Mouse (Mus musculus): ENCODE measurements around the gene Pex1. TPM values are rescaled to one million over a fixed set of nuclear protein-coding genes. Genes with fewer than 3 reads are reported as not detected.

Pex1 gene
- polyA plus RNA-seq, 1 experiment from 2014 or later, result 12.0 TPM

DNA sequence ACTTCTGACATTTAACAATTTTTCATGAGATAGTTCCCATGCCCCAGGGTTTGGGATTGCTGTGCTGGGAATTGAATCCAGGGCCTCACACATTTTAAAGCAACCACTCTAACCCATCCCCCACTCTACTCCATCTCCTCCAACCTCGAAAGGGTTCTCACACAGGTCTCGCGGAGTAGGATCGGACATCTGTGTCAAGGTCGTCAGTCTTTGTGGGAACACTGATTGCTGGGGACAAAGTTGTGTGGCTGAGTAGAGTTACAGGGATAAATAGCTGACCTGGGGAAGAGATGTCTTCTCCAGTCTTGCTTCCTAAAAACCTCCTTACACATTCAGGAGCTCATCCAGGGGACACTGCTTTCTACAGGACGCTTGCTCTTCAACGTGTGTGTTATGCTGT, 16.8 kb upstream of the Pex1 start:
- Histone ChIP-seq H3K27ac (replicated peaks in 1 of 2; ENCODE audit: control insufficient read depth in 1 of 2, insufficient read depth in 1 of 2, low read depth in 2 of 2, low read length in 2 of 2) (no peak overlapping the region), H3K27me3 (ENCODE audit: control insufficient read depth, insufficient read depth, low read length) (no peaks in the 10 kb centered on the region), H3K9me3 (ENCODE audit: control insufficient read depth, low read length) (0 out of 2 replicates have a peak, but pooled peaks cover 6% of the 10 kb centered on the region), H3K4me1 (ENCODE audit: control insufficient read depth in 2 of 2, insufficient read depth in 2 of 2, low read length in 2 of 2) (no peaks in the 10 kb centered on the region), H3K4me2 (ENCODE audit: low read length) (no peak overlapping the region), H3K4me3 (ENCODE audit: control insufficient read depth in 1 of 2, insufficient read depth in 1 of 2, low read depth in 1 of 2, low read length in 2 of 2) (no peak overlapping the region), H3K9ac (ENCODE audit: low read length) (no peak overlapping the region), H3K36me3 (ENCODE audit: control insufficient read depth, insufficient read depth, low read length) (peaks cover 100% of the 10 kb centered on the region)
- 93% methylated on average over 7 of the region's 7 CpGs for WGBS
- no peak for ATAC-seq (ENCODE audit: insufficient number of reproducible peaks, insufficient read depth, low FRiP score, low read depth)

DNA sequence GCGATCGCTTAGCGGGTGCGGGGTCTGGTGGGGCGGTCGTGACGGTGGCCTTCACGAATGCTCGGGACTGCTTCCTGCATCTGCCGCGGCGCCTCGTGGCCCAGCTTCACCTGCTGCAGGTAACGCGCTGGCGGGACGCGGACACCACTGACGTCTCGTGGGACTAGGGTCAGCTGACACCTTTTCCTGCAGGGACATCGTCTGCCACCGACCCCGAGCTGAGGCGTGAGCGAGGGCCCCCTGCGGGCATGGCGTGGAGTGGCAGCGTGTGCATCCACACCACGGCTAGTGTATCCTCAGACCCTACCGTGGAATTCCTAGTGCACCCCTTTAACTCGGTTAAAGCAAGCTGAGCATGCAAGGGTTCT, 517 bp downstream of the Pex1 start, which contains the start of gene Rbm48:
Gene Rbm48 (minus strand): TSS at position 187 of the 368 bp plus-strand sequence.
- H3K9ac ChIP-seq (ENCODE audit: low read length), result peak within 1 kb of the TSS; percentile 84
- peak; percentile 74 for ATAC-seq (ENCODE audit: insufficient number of reproducible peaks, insufficient read depth, low FRiP score, low read depth)
- H3K4me3 ChIP-seq (ENCODE audit: control insufficient read depth in 1 of 2, insufficient read depth in 1 of 2, low read depth in 1 of 2, low read length in 2 of 2), result peak within 1 kb of the TSS; percentile 91 to 98
- WGBS, result 0% methylated on average over 30 of the region's 31 CpGs
- peak within 1 kb of the TSS; percentile 73 to 78 for H3K27ac ChIP-seq (replicated peaks in 1 of 2; ENCODE audit: control insufficient read depth in 1 of 2, insufficient read depth in 1 of 2, low read depth in 2 of 2, low read length in 2 of 2)
- no peaks in the 10 kb centered on the region for H3K9me3 ChIP-seq (ENCODE audit: control insufficient read depth, low read length)
- peaks cover 3 to 18% of the 10 kb centered on the region in 2 experiments; a peak in 3 of 4 replicates for H3K4me1 ChIP-seq (ENCODE audit: control insufficient read depth in 2 of 2, insufficient read depth in 2 of 2, low read length in 2 of 2)
- peak within 1 kb of the TSS; percentile 98 for H3K4me2 ChIP-seq (ENCODE audit: low read length)
- H3K27me3 ChIP-seq (ENCODE audit: control insufficient read depth, insufficient read depth, low read length), result no peaks in the 10 kb centered on the region
- H3K36me3 ChIP-seq (ENCODE audit: control insufficient read depth, insufficient read depth, low read length), result peaks cover 2% of the 10 kb centered on the region

DNA sequence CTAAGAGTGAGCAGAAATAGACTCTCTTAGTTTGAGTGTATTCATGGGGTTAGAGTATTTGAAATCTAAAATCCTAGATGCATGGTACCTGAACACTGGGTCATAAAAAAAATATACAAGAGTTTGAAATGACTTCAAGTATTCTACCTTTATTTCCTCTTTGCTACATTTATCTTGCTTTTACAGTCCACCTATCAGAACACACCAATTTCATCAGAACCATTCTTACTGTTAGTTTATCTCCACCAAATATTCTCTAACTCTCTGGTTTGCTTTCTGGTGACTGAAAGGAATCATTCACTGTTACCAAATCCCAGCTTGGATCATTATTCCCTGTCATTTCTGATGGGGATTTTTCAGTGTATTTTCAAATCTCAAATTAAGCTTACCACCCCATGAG, 1.3 kb downstream of the Pex1 start:
- no peaks in the 10 kb centered on the region for H3K27me3 ChIP-seq (ENCODE audit: control insufficient read depth, insufficient read depth, low read length)
- H3K4me2 ChIP-seq (ENCODE audit: low read length), result peak overlapping the region; percentile 87
- no peaks in the 10 kb centered on the region for H3K9me3 ChIP-seq (ENCODE audit: control insufficient read depth, low read length)
- H3K4me1 ChIP-seq (ENCODE audit: control insufficient read depth in 2 of 2, insufficient read depth in 2 of 2, low read length in 2 of 2), result peaks cover 3 to 18% of the 10 kb centered on the region in 2 experiments; a peak in 3 of 4 replicates
- H3K36me3 ChIP-seq (ENCODE audit: control insufficient read depth, insufficient read depth, low read length), result no peaks in the 10 kb centered on the region
- ATAC-seq (ENCODE audit: insufficient number of reproducible peaks, insufficient read depth, low FRiP score, low read depth), result no peak
- H3K4me3 ChIP-seq (ENCODE audit: control insufficient read depth in 1 of 2, insufficient read depth in 1 of 2, low read depth in 1 of 2, low read length in 2 of 2), result peak overlapping the region in 1 of 2 experiments; percentile 91; a peak in 2 of 4 replicates
- H3K9ac ChIP-seq (ENCODE audit: low read length), result peak overlapping the region; percentile 84
- no peak overlapping the region for H3K27ac ChIP-seq (replicated peaks in 1 of 2; ENCODE audit: control insufficient read depth in 1 of 2, insufficient read depth in 1 of 2, low read depth in 2 of 2, low read length in 2 of 2)

GRCm38 (mm10) chr5:3598766-3599165, 2.9 kb downstream of the Pex1 start:
- Histone ChIP-seq H3K27ac (replicated peaks in 1 of 2; ENCODE audit: control insufficient read depth in 1 of 2, insufficient read depth in 1 of 2, low read depth in 2 of 2, low read length in 2 of 2) (no peak overlapping the region), H3K36me3 (ENCODE audit: control insufficient read depth, insufficient read depth, low read length) (no peaks in the 10 kb centered on the region), H3K4me1 (ENCODE audit: control insufficient read depth in 2 of 2, insufficient read depth in 2 of 2, low read length in 2 of 2) (peaks cover 3 to 18% of the 10 kb centered on the region in 2 experiments; a peak in 3 of 4 replicates), H3K4me2 (ENCODE audit: low read length) (no peak overlapping the region), H3K27me3 (ENCODE audit: control insufficient read depth, insufficient read depth, low read length) (no peaks in the 10 kb centered on the region), H3K9ac (ENCODE audit: low read length) (no peak overlapping the region), H3K4me3 (ENCODE audit: control insufficient read depth in 1 of 2, insufficient read depth in 1 of 2, low read depth in 1 of 2, low read length in 2 of 2) (no peak overlapping the region), H3K9me3 (ENCODE audit: control insufficient read depth, low read length) (no peaks in the 10 kb centered on the region)
- ATAC-seq (ENCODE audit: insufficient number of reproducible peaks, insufficient read depth, low FRiP score, low read depth), result no peak
- 91% methylated on average over 5 of the region's 5 CpGs for WGBS

DNA sequence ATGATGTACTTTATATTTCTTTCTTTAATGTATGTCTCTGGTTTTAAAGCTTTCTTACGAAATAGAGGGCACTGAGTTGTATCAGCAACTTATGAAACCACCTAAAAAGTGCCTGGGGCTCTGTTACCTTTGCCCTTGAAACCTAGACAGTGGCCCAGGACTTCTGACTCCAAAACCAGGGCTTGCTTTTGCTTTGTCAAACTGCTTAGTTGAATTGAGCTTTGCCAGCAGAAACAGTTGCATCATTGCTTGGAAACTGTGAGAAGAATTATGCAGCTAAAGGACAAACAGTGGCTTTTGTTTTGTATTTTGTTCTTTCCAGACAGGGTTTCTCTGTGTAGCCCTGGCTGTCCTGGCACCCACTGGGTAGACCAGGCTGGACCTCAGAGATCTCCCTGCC, 4.4 kb downstream of the Pex1 start:
- no peak overlapping the region for H3K4me2 ChIP-seq (ENCODE audit: low read length)
- H3K4me1 ChIP-seq (ENCODE audit: control insufficient read depth in 2 of 2, insufficient read depth in 2 of 2, low read length in 2 of 2), result peaks cover 3 to 11% of the 10 kb centered on the region in 2 experiments; a peak in 3 of 4 replicates
- H3K9ac ChIP-seq (ENCODE audit: low read length), result no peak overlapping the region
- peaks cover 7% of the 10 kb centered on the region for H3K36me3 ChIP-seq (ENCODE audit: control insufficient read depth, insufficient read depth, low read length)
- no peaks in the 10 kb centered on the region for H3K9me3 ChIP-seq (ENCODE audit: control insufficient read depth, low read length)
- H3K4me3 ChIP-seq (ENCODE audit: control insufficient read depth in 1 of 2, insufficient read depth in 1 of 2, low read depth in 1 of 2, low read length in 2 of 2), result no peak overlapping the region
- ATAC-seq (ENCODE audit: insufficient number of reproducible peaks, insufficient read depth, low FRiP score, low read depth), result no peak
- no peak overlapping the region for H3K27ac ChIP-seq (replicated peaks in 1 of 2; ENCODE audit: control insufficient read depth in 1 of 2, insufficient read depth in 1 of 2, low read depth in 2 of 2, low read length in 2 of 2)
- WGBS, result 73% methylated on average over 1 of the region's 1 CpGs
- H3K27me3 ChIP-seq (ENCODE audit: control insufficient read depth, insufficient read depth, low read length), result no peaks in the 10 kb centered on the region

- no peak overlapping the region for H3K4me3 ChIP-seq (ENCODE audit: control insufficient read depth in 1 of 2, insufficient read depth in 1 of 2, low read depth in 1 of 2, low read length in 2 of 2)
Measured at GRCm38 (mm10) chr5:3600790-3601189, 4.9 kb downstream of the Pex1 start.

DNA sequence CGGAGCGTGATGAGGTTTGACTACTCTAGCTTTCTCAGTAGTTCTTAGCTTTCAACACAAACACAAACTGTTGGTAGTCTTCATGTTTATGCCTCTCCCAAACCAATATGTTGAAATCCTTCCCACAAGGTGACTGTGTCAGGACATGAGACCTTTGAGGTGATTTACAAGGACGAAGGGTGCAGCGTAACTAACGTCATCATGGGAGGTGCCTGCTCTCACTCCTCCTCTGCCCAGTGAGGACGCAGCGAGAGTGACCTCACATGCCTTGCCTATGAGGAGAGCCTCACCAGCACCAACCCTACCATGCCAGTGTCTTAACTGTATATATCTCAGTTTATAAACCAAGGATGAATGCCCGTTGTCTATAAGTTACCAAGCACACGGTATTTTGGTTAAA, 11.2 kb downstream of the Pex1 start:
- WGBS, result 91% methylated on average over 9 of the region's 9 CpGs
- Histone ChIP-seq H3K4me1 (ENCODE audit: control insufficient read depth in 2 of 2, insufficient read depth in 2 of 2, low read length in 2 of 2) (no peaks in the 10 kb centered on the region), H3K9me3 (ENCODE audit: control insufficient read depth, low read length) (no peaks in the 10 kb centered on the region), H3K27ac (replicated peaks in 1 of 2; ENCODE audit: control insufficient read depth in 1 of 2, insufficient read depth in 1 of 2, low read depth in 2 of 2, low read length in 2 of 2) (no peak overlapping the region), H3K36me3 (ENCODE audit: control insufficient read depth, insufficient read depth, low read length) (peaks cover 51% of the 10 kb centered on the region), H3K27me3 (ENCODE audit: control insufficient read depth, insufficient read depth, low read length) (no peaks in the 10 kb centered on the region), H3K4me2 (ENCODE audit: low read length) (no peak overlapping the region), H3K9ac (ENCODE audit: low read length) (no peak overlapping the region), H3K4me3 (ENCODE audit: control insufficient read depth in 1 of 2, insufficient read depth in 1 of 2, low read depth in 1 of 2, low read length in 2 of 2) (no peak overlapping the region)
- ATAC-seq (ENCODE audit: insufficient number of reproducible peaks, insufficient read depth, low FRiP score, low read depth), result no peak

More at GRCm38 (mm10) chr5:3600790-3601189, 4.9 kb downstream of the Pex1 start:
- H3K9ac ChIP-seq (ENCODE audit: low read length), result no peak overlapping the region
- ATAC-seq (ENCODE audit: insufficient number of reproducible peaks, insufficient read depth, low FRiP score, low read depth), result no peak
- WGBS, result 79% methylated on average over 3 of the region's 3 CpGs
- H3K27me3 ChIP-seq (ENCODE audit: control insufficient read depth, insufficient read depth, low read length), result no peaks in the 10 kb centered on the region
- H3K36me3 ChIP-seq (ENCODE audit: control insufficient read depth, insufficient read depth, low read length), result peaks cover 12% of the 10 kb centered on the region
- H3K27ac ChIP-seq (replicated peaks in 1 of 2; ENCODE audit: control insufficient read depth in 1 of 2, insufficient read depth in 1 of 2, low read depth in 2 of 2, low read length in 2 of 2), result no peak overlapping the region
- no peak overlapping the region for H3K4me2 ChIP-seq (ENCODE audit: low read length)
- H3K4me1 ChIP-seq (ENCODE audit: control insufficient read depth in 2 of 2, insufficient read depth in 2 of 2, low read length in 2 of 2), result peaks cover 3 to 9% of the 10 kb centered on the region in 2 experiments; a peak in 2 of 4 replicates
- H3K9me3 ChIP-seq (ENCODE audit: control insufficient read depth, low read length), result no peaks in the 10 kb centered on the region

GRCm38 (mm10) chr5:3609241-3609640, 13.4 kb downstream of the Pex1 start:
- Histone ChIP-seq H3K36me3 (ENCODE audit: control insufficient read depth, insufficient read depth, low read length) (peaks cover 57% of the 10 kb centered on the region), H3K9me3 (ENCODE audit: control insufficient read depth, low read length) (no peaks in the 10 kb centered on the region), H3K27ac (replicated peaks in 1 of 2; ENCODE audit: control insufficient read depth in 1 of 2, insufficient read depth in 1 of 2, low read depth in 2 of 2, low read length in 2 of 2) (no peak overlapping the region), H3K4me2 (ENCODE audit: low read length) (no peak overlapping the region), H3K27me3 (ENCODE audit: control insufficient read depth, insufficient read depth, low read length) (no peaks in the 10 kb centered on the region), H3K4me3 (ENCODE audit: control insufficient read depth in 1 of 2, insufficient read depth in 1 of 2, low read depth in 1 of 2, low read length in 2 of 2) (no peak overlapping the region), H3K4me1 (ENCODE audit: control insufficient read depth in 2 of 2, insufficient read depth in 2 of 2, low read length in 2 of 2) (no peaks in the 10 kb centered on the region), H3K9ac (ENCODE audit: low read length) (no peak overlapping the region)
- 89% methylated on average over 7 of the region's 7 CpGs for WGBS
- no peak for ATAC-seq (ENCODE audit: insufficient number of reproducible peaks, insufficient read depth, low FRiP score, low read depth)

Measured in heart, embryonic 14.5 days (tissue).